Mouse (Mus musculus): ENCODE results near the gene Rgl2.

The Rgl2 gene

GRCm38 (mm10) chr17:33909077-33909868 is 20.1 kb upstream of the Rgl2 start, which contains the start of gene Daxx:
Gene Daxx, plus strand, starts transcription at chr17:33909414.
- peak; percentile 97 for DNase-seq

- peak; percentile 42 for DNase-seq
These were observed 19.5 kb upstream of the Rgl2 start for GRCm38 (mm10) chr17:33909869-33910250.

GRCm38 (mm10) chr17:33910346-33911051 is 18.8 kb upstream of the Rgl2 start:
- DNase-seq = no peak

GRCm38 (mm10) chr17:33911052-33911812 is 18.1 kb upstream of the Rgl2 start:
- no peak for DNase-seq

GRCm38 (mm10) chr17:33911813-33912414 is 17.4 kb upstream of the Rgl2 start:
- no peak for DNase-seq

- DNase-seq = no peak
These were observed 16.1 kb upstream of the Rgl2 start for GRCm38 (mm10) chr17:33913264-33913663.

GRCm38 (mm10) chr17:33913905-33914304 is 15.4 kb upstream of the Rgl2 start:
- DNase-seq = no peak

- DNase-seq = no peak
These were observed 14.4 kb upstream of the Rgl2 start for GRCm38 (mm10) chr17:33914969-33915391.

GRCm38 (mm10) chr17:33915671-33916250 is 13.6 kb upstream of the Rgl2 start, which contains the start of the genes Tapbp and Zbtb22:
Gene Tapbp, plus strand, starts transcription at chr17:33915899.
Gene Zbtb22, plus strand, starts transcription at chr17:33915904.
- DNase-seq = peak; percentile 98

GRCm38 (mm10) chr17:33916294-33916693 is 13.0 kb upstream of the Rgl2 start:
- DNase-seq = no peak

- no peak for DNase-seq
These were observed 12.3 kb upstream of the Rgl2 start for GRCm38 (mm10) chr17:33916847-33917655.

- no peak for DNase-seq
These were observed 11.6 kb upstream of the Rgl2 start for GRCm38 (mm10) chr17:33917656-33918292.

GRCm38 (mm10) chr17:33918293-33919203 is 10.8 kb upstream of the Rgl2 start:
- DNase-seq = peak; percentile 76

- DNase-seq = peak; percentile 92
These were observed 9.7 kb upstream of the Rgl2 start for GRCm38 (mm10) chr17:33919351-33920281.

GRCm38 (mm10) chr17:33920282-33921097 is 8.9 kb upstream of the Rgl2 start:
- DNase-seq = peak; percentile 89

GRCm38 (mm10) chr17:33921361-33921760 is 8.0 kb upstream of the Rgl2 start:
- no peak for DNase-seq

GRCm38 (mm10) chr17:33924577-33925283 is 4.6 kb upstream of the Rgl2 start:
- DNase-seq = peak; percentile 62

Measured in liver (tissue).